Mouse (Mus musculus) intestine, embryonic 14.5 days (tissue): ENCODE measurements around the gene Pth. TPM values are rescaled to one million over a fixed set of nuclear protein-coding genes. Genes with fewer than 3 reads are reported as not detected.

Experiments used
- ATAC-seq: fragments of 200-750 bp; cut with Nextera tagmentation; replicated peaks from 2 replicates; pipeline ENCODE4 v1.8.0; 2017; ENCODE audit warnings: low read depth, moderate number of reproducible peaks, moderate TSS enrichment, moderate library complexity; ENCODE audit not compliant: low FRiP score, low TSS enrichment
- DNase-seq: peaks from one replicate; pipeline ENCODE4 v3.0.0-alpha.2; 2018; ENCODE audit warnings: low spot score
- H3K27ac ChIP-seq: fragments of 300-500 bp; sonication (generic); 2 replicates; pipeline ENCODE4 v1.5.1; 2014; ENCODE audit warnings: low read depth, mild to moderate bottlenecking, control low read depth
- H3K27me3 ChIP-seq: fragments of 300-500 bp; sonication (generic); replicated peaks from 2 replicates; pipeline ENCODE4 v1.6.1; 2014; ENCODE audit warnings: low read length, control low read depth; ENCODE audit not compliant: control insufficient read depth, insufficient read depth
- H3K36me3 ChIP-seq: fragments of 300-500 bp; sonication (generic); 2 replicates; pipeline ENCODE4 v1.6.1; 2014; ENCODE audit warnings: low read length, control low read depth; ENCODE audit not compliant: control insufficient read depth, insufficient read depth
- H3K4me1 ChIP-seq: fragments of 300-500 bp; sonication (generic); replicated peaks from 2 replicates; pipeline ENCODE4 v1.6.1; 2014; ENCODE audit warnings: low read length, control low read depth, mixed read lengths; ENCODE audit not compliant: control insufficient read depth, insufficient read depth
- H3K4me2 ChIP-seq: fragments of 300-500 bp; sonication (generic); 2 replicates; pipeline ENCODE4 v1.6.1; 2014; ENCODE audit warnings: low read length
- H3K4me3 ChIP-seq: fragments of 300-500 bp; sonication (generic); 2 replicates; pipeline ENCODE4 v1.5.1; 2014; ENCODE audit warnings: low read depth, low read length, control low read depth, mixed read lengths
- H3K9ac ChIP-seq: fragments of 300-500 bp; sonication (generic); 2 replicates; pipeline ENCODE4 v1.6.1; 2014; ENCODE audit warnings: mild to moderate bottlenecking, low read length
- H3K9me3 ChIP-seq: fragments of 300-500 bp; sonication (generic); 2 replicates; pipeline ENCODE4 v1.6.1; 2016; ENCODE audit warnings: low read length, control low read depth; ENCODE audit not compliant: control insufficient read depth
- WGBS: fragments of 180-500 bp; shearing (Covaris S2); extraction: QIAGEN DNeasy Blood & Tissue Kit; methylation state at CpG from one replicate; pipeline ENCODE4 v1.1.7; 2014; 5-methylcytosine and 5-hydroxymethylcytosine counted together
- polyA plus RNA-seq: library from polyadenylated mRNA; unstranded; fragments of >200 nt; fragmentation: Nextera tagmentation; extraction: Ambion mirVana; gene quantifications from 2 replicates; pipeline ENCODE4 v1.2.1, GENCODE M21; 2014

Gene Pth
- not detected in 2 replicates for polyA plus RNA-seq

DNA sequence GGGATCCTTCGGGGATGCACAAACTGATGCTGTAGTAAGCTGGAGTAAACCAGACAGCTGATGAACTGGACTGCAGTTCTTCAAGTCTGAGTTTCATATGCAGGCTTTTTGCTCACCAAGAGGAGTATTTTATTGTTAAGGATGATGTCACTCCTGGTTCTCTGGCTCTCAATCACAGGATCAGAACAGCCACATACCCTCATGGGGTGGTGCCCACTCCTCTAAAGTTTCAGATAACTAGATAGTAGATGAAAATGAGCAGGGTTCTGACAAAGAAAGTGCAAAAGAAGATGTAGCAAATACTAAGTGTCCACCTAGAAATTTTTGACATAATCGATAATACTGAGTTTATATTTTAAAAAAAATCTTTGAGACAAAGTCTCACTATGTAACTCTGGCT is at the start of gene Pth:
Gene Pth (minus strand): TSS at position 101 of the 400 bp plus-strand sequence.
- WGBS, result 88% methylated on average over 2 of the region's 2 CpGs
- H3K9ac ChIP-seq, result no peak within 1 kb of the TSS
- no peak for ATAC-seq
- no peaks in the 10 kb centered on the region for H3K36me3 ChIP-seq
- no peaks in the 10 kb centered on the region for H3K4me1 ChIP-seq
- H3K9me3 ChIP-seq, result no peaks in the 10 kb centered on the region
- H3K4me3 ChIP-seq, result no peak within 1 kb of the TSS
- H3K4me2 ChIP-seq, result no peak within 1 kb of the TSS
- no peak within 1 kb of the TSS for H3K27ac ChIP-seq
- DNase-seq, result no peak
- no peaks in the 10 kb centered on the region for H3K27me3 ChIP-seq

- 80% methylated on average over 10 of the region's 10 CpGs for WGBS
- no peak overlapping the region for H3K27ac ChIP-seq
- H3K36me3 ChIP-seq, result no peaks in the 10 kb centered on the region
- H3K27me3 ChIP-seq, result no peaks in the 10 kb centered on the region
- no peak overlapping the region for H3K9ac ChIP-seq
- no peaks in the 10 kb centered on the region for H3K9me3 ChIP-seq
- ATAC-seq (no peak), DNase-seq (no peak)
- no peaks in the 10 kb centered on the region for H3K4me1 ChIP-seq
- no peak overlapping the region for H3K4me2 ChIP-seq
- no peak overlapping the region for H3K4me3 ChIP-seq
Measured at GRCm38 (mm10) chr7:113436312-113436711, 47.9 kb upstream of the Pth start.

GRCm38 (mm10) chr7:113434286-113434685 is 45.9 kb upstream of the Pth start:
- Histone ChIP-seq H3K4me1 (no peaks in the 10 kb centered on the region), H3K4me2 (no peak overlapping the region), H3K36me3 (no peaks in the 10 kb centered on the region), H3K27ac (no peak overlapping the region), H3K9ac (no peak overlapping the region), H3K9me3 (no peaks in the 10 kb centered on the region), H3K27me3 (no peaks in the 10 kb centered on the region), H3K4me3 (no peak overlapping the region)
- 24% methylated on average over 4 of the region's 4 CpGs for WGBS
- ATAC-seq (no peak), DNase-seq (peak; percentile 65)

DNA sequence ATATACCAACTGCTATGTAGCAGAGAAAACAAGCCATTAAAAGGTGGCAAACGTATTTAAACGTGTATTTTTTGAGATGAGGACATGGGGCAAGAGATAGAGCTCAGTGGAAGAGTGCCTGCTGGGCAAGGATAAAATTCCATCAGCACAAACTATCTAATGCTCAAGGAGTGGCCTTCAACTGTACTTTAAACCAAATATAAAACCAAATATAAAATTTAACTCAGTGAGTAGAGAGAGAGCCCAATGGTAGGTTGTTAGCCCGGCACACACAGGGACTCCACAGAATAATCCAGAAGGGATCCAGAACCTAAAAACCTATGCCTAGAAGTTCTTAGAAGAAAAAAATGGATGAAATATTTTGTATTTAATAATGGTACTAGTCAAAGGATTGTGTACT is 45.1 kb upstream of the Pth start:
- no peak for DNase-seq
- Histone ChIP-seq H3K36me3 (no peaks in the 10 kb centered on the region), H3K4me3 (no peak overlapping the region), H3K27ac (no peak overlapping the region), H3K4me1 (no peaks in the 10 kb centered on the region), H3K4me2 (no peak overlapping the region), H3K27me3 (no peaks in the 10 kb centered on the region), H3K9ac (no peak overlapping the region), H3K9me3 (no peaks in the 10 kb centered on the region)
- WGBS, result 76% methylated on average over 3 of the region's 3 CpGs
- ATAC-seq, result no peak

GRCm38 (mm10) chr7:113432891-113433290 is 44.5 kb upstream of the Pth start:
- Histone ChIP-seq H3K27ac (no peak overlapping the region), H3K9ac (no peak overlapping the region), H3K36me3 (no peaks in the 10 kb centered on the region), H3K4me1 (no peaks in the 10 kb centered on the region), H3K4me3 (no peak overlapping the region), H3K4me2 (no peak overlapping the region), H3K9me3 (no peaks in the 10 kb centered on the region), H3K27me3 (no peaks in the 10 kb centered on the region)
- ATAC-seq (no peak), DNase-seq (no peak)
- WGBS, result 86% methylated on average over 4 of the region's 4 CpGs

GRCm38 (mm10) chr7:113420771-113421170 is 32.4 kb upstream of the Pth start:
- no peak for ATAC-seq
- 91% methylated on average over 1 of the region's 1 CpGs for WGBS
- H3K4me1 ChIP-seq, result 0 out of 2 replicates have a peak, but pooled peaks cover 3% of the 10 kb centered on the region

GRCm38 (mm10) chr7:113419070-113419782 is 30.9 kb upstream of the Pth start:
- Histone ChIP-seq H3K36me3 (no peaks in the 10 kb centered on the region), H3K9ac (no peak overlapping the region), H3K4me3 (no peak overlapping the region), H3K27ac (no peak overlapping the region), H3K9me3 (no peaks in the 10 kb centered on the region), H3K27me3 (no peaks in the 10 kb centered on the region), H3K4me2 (no peak overlapping the region), H3K4me1 (0 out of 2 replicates have a peak, but pooled peaks cover 3% of the 10 kb centered on the region)
- peak; percentile 77 for ATAC-seq
- DNase-seq, result no peak
- 21% methylated on average over 4 of the region's 4 CpGs for WGBS

More at GRCm38 (mm10) chr7:113420771-113421170, 32.4 kb upstream of the Pth start:
- no peak overlapping the region for H3K4me2 ChIP-seq
- H3K27ac ChIP-seq, result no peak overlapping the region
- no peaks in the 10 kb centered on the region for H3K36me3 ChIP-seq
- DNase-seq, result no peak
- no peaks in the 10 kb centered on the region for H3K27me3 ChIP-seq
- H3K9ac ChIP-seq, result no peak overlapping the region
- no peaks in the 10 kb centered on the region for H3K9me3 ChIP-seq
- no peak overlapping the region for H3K4me3 ChIP-seq

DNA sequence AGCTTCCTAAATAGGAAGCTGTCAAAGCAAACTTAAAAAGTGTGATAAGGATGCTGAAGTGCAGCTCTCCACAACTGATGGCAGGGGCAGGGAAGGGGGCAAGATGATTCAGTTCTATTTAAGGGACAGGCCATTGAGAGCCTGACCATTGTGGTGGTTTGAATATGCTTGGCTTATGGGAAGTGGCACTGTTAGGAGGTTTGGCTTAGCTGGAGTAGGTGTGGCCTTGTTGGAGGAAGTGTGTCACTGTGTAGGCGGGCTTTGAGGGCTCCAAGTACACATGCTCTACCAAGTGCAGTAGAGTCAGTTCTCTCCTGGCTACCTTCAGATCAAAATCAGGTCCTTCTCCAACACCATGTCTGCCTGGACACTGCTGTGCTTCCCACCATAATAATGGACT is 28.2 kb upstream of the Pth start:
- no peak for DNase-seq
- H3K9me3 ChIP-seq, result no peaks in the 10 kb centered on the region
- no peak overlapping the region for H3K27ac ChIP-seq
- WGBS, result 95% methylated on average over 1 of the region's 1 CpGs
- H3K9ac ChIP-seq, result no peak overlapping the region
- 0 out of 2 replicates have a peak, but pooled peaks cover 3% of the 10 kb centered on the region for H3K4me1 ChIP-seq
- no peak overlapping the region for H3K4me3 ChIP-seq
- H3K27me3 ChIP-seq, result no peaks in the 10 kb centered on the region
- H3K4me2 ChIP-seq, result no peak overlapping the region
- no peaks in the 10 kb centered on the region for H3K36me3 ChIP-seq
- no peak for ATAC-seq

DNA sequence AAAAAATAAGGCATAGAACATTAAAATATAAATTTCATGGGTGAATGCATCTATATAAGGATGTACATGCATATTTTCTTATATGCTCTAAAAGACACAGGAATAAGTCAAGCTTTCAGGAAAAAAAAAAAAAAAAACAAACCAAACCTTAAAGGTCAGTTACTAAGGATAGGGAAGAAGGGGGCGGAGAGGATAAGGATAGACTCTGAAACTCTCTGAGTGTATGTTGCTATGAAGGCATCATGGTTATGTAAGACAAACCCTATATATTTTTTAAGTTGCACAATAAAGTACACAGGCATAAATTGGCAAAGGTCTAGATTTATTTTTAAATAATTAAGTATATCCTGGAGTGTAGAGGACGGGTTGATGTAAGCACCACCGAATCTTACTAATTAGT is 26.9 kb upstream of the Pth start:
- H3K9ac ChIP-seq, result no peak overlapping the region
- H3K4me3 ChIP-seq, result no peak overlapping the region

More for the DNA sequence above, 26.9 kb upstream of the Pth start:
- no peak for ATAC-seq
- Histone ChIP-seq H3K4me2 (no peak overlapping the region), H3K27me3 (no peaks in the 10 kb centered on the region), H3K27ac (no peak overlapping the region), H3K36me3 (no peaks in the 10 kb centered on the region), H3K9me3 (no peaks in the 10 kb centered on the region), H3K4me1 (0 out of 2 replicates have a peak, but pooled peaks cover 3% of the 10 kb centered on the region)
- DNase-seq, result no peak
- 90% methylated on average over 3 of the region's 3 CpGs for WGBS
